Mouse (Mus musculus) neural tube, embryonic 12.5 days (tissue): ENCODE measurements around the gene Olfr970. TPM values are rescaled to one million over a fixed set of nuclear protein-coding genes. Genes with fewer than 3 reads are reported as not detected.
"Not testable (repeated sequence)": the region's sequence is repeated elsewhere in the genome, so short reads cannot be mapped to it uniquely, and the experiment has no call there.

Experiments used
- ATAC-seq: fragments of 200-750 bp; cut with Nextera tagmentation; 2 replicates; pipeline ENCODE4 v1.8.0; 2017; ENCODE audit warnings: low read depth, mild to moderate bottlenecking, moderate TSS enrichment, moderate library complexity; ENCODE audit not compliant: low FRiP score
- H3K27ac ChIP-seq: fragments of 300-500 bp; sonication (generic); 2 replicates; pipeline ENCODE4 v1.5.1; 2016
- H3K27me3 ChIP-seq: fragments of 300-500 bp; sonication (generic); replicated peaks from 2 replicates; pipeline ENCODE4 v1.6.1; 2016; ENCODE audit warnings: mild to moderate bottlenecking
- H3K36me3 ChIP-seq: fragments of 300-500 bp; sonication (generic); 2 replicates; pipeline ENCODE4 v1.6.1; 2016; ENCODE audit warnings: mild to moderate bottlenecking
- H3K4me1 ChIP-seq: fragments of 300-500 bp; sonication (generic); 2 replicates; pipeline ENCODE4 v1.6.1; 2016
- H3K4me2 ChIP-seq: fragments of 300-500 bp; sonication (generic); replicated peaks from 2 replicates; pipeline ENCODE4 v1.6.1; 2016; ENCODE audit warnings: mild to moderate bottlenecking
- H3K4me3 ChIP-seq: fragments of 300-500 bp; sonication (generic); 2 replicates; pipeline ENCODE4 v1.5.1; 2016
- H3K9ac ChIP-seq: fragments of 300-500 bp; sonication (generic); 2 replicates; pipeline ENCODE4 v1.6.1; 2016; ENCODE audit warnings: mild to moderate bottlenecking
- H3K9me3 ChIP-seq: fragments of 300-500 bp; sonication (generic); 2 replicates; pipeline ENCODE4 v1.6.1; 2016; ENCODE audit warnings: mild to moderate bottlenecking
- WGBS: fragments of 180-500 bp; shearing (Covaris S2); methylation state at CpG from one replicate; pipeline ENCODE4 v1.1.7; 2016; 5-methylcytosine and 5-hydroxymethylcytosine counted together
- polyA plus RNA-seq: library from polyadenylated mRNA; unstranded; fragments of >200 nt; fragmentation: Nextera tagmentation; extraction: Ambion mirVana; gene quantifications from 2 replicates; pipeline ENCODE4 v1.2.1, GENCODE M21; 2016

Gene Olfr970
- not detected in 2 replicates for polyA plus RNA-seq

- H3K27ac ChIP-seq, result no peak within 1 kb of the TSS
- H3K9ac ChIP-seq, result no peak within 1 kb of the TSS
- H3K4me2 ChIP-seq, result no peak within 1 kb of the TSS
- H3K36me3 ChIP-seq, result no peaks in the 10 kb centered on the region
- H3K4me1 ChIP-seq, result no peaks in the 10 kb centered on the region
- no peaks in the 10 kb centered on the region for H3K27me3 ChIP-seq
- 76% methylated on average over 4 of the region's 4 CpGs for WGBS
- no peak for ATAC-seq
- H3K9me3 ChIP-seq, result no peaks in the 10 kb centered on the region
- no peak within 1 kb of the TSS for H3K4me3 ChIP-seq
Measured at GRCm38 (mm10) chr9:39808560-39808959, at the start of gene Olfr970. Gene Olfr970 (plus strand): TSS chr9:39808860.

- Histone ChIP-seq H3K9ac (no peak within 1 kb of the TSS), H3K4me1 (no peaks in the 10 kb centered on the region), H3K9me3 (no peaks in the 10 kb centered on the region), H3K4me2 (no peak within 1 kb of the TSS), H3K4me3 (no peak within 1 kb of the TSS), H3K27ac (no peak within 1 kb of the TSS), H3K36me3 (no peaks in the 10 kb centered on the region), H3K27me3 (no peaks in the 10 kb centered on the region)
- ATAC-seq, result no peak
- WGBS, result 93% methylated on average over 1 of the region's 1 CpGs
Measured at GRCm38 (mm10) chr9:39783153-39783552, 25.5 kb upstream of the Olfr970 start, which contains the start of gene Olfr968. Gene Olfr968 (minus strand): TSS chr9:39783253.

GRCm38 (mm10) chr9:39790558-39790957, 18.1 kb upstream of the Olfr970 start, which contains the start of gene Olfr969:
Gene Olfr969 (plus strand): TSS chr9:39790945.
- 68% methylated on average over 2 of the region's 2 CpGs for WGBS
- Histone ChIP-seq H3K27me3 (no peaks in the 10 kb centered on the region), H3K36me3 (no peaks in the 10 kb centered on the region), H3K9me3 (no peaks in the 10 kb centered on the region), H3K9ac (no peak within 1 kb of the TSS), H3K4me3 (no peak within 1 kb of the TSS), H3K27ac (no peak within 1 kb of the TSS), H3K4me1 (no peaks in the 10 kb centered on the region), H3K4me2 (no peak within 1 kb of the TSS)
- ATAC-seq, result no peak

- not testable (repeated sequence) for H3K9me3 ChIP-seq, H3K4me2 ChIP-seq, ATAC-seq, H3K36me3 ChIP-seq, H3K27me3 ChIP-seq, H3K9ac ChIP-seq, H3K27ac ChIP-seq, H3K4me3 ChIP-seq, H3K4me1 ChIP-seq
- WGBS, result 92% methylated on average over 2 of the region's 2 CpGs
Measured at GRCm38 (mm10) chr9:39836576-39836975, 27.9 kb downstream of the Olfr970 start, which contains the start of gene Olfr971. Gene Olfr971 (plus strand): TSS chr9:39836876.

- 75% methylated on average over 2 of the region's 2 CpGs for WGBS
- Histone ChIP-seq H3K27me3 (no peaks in the 10 kb centered on the region), H3K9me3 (no peaks in the 10 kb centered on the region), H3K4me2 (no peak within 1 kb of the TSS), H3K4me1 (no peaks in the 10 kb centered on the region), H3K36me3 (no peaks in the 10 kb centered on the region), H3K4me3 (no peak within 1 kb of the TSS), H3K27ac (no peak within 1 kb of the TSS), H3K9ac (no peak within 1 kb of the TSS)
- ATAC-seq, result no peak
Measured at GRCm38 (mm10) chr9:39866122-39866521, 57.5 kb downstream of the Olfr970 start, which contains the start of gene Olfr972. Gene Olfr972 (plus strand): TSS chr9:39866422.

Other genes with a start within 250 kb of the Olfr970 start
- gene Olfr959, start 233.3 kb upstream of the Olfr970 start, polyA plus RNA-seq, result not detected in 2 replicates
- 26.1 and 26.5 TPM in 2 replicates for gene AW551984, start 204.5 kb upstream of the Olfr970 start, polyA plus RNA-seq
- not detected in 2 replicates for gene Olfr148, start 198.2 kb upstream of the Olfr970 start, polyA plus RNA-seq
- not detected in 2 replicates for gene Olfr960, start 187.5 kb upstream of the Olfr970 start, polyA plus RNA-seq
- gene Olfr961, start 163.8 kb upstream of the Olfr970 start, polyA plus RNA-seq, result not detected in 2 replicates
- not detected in 2 replicates for gene Olfr963, start 141.7 kb upstream of the Olfr970 start, polyA plus RNA-seq
- not detected in 2 replicates for gene Olfr149, start 101.7 kb upstream of the Olfr970 start, polyA plus RNA-seq
- not detected in 2 replicates for gene Olfr965, start 97.5 kb upstream of the Olfr970 start, polyA plus RNA-seq
- not detected in 2 replicates for gene Olfr150, start 77.9 kb upstream of the Olfr970 start, polyA plus RNA-seq
- gene Olfr967, start 62.6 kb upstream of the Olfr970 start, polyA plus RNA-seq, result not detected in 2 replicates
- not detected in 2 replicates for gene Olfr968, start 25.6 kb upstream of the Olfr970 start, polyA plus RNA-seq
- gene Olfr969, start 17.9 kb upstream of the Olfr970 start, polyA plus RNA-seq, result not detected in 2 replicates
- gene Olfr971, start 28.0 kb downstream of the Olfr970 start, polyA plus RNA-seq, result not detected in 2 replicates
- not detected in 2 replicates for gene Olfr972, start 57.6 kb downstream of the Olfr970 start, polyA plus RNA-seq
- gene Olfr229, start 98.5 kb downstream of the Olfr970 start, polyA plus RNA-seq, result not detected in 2 replicates
- gene Olfr974, start 128.6 kb downstream of the Olfr970 start, polyA plus RNA-seq, result not detected in 2 replicates
- 0.11 TPM in 1 of 2 replicates, not detected in the other for gene Olfr975, start 143.2 kb downstream of the Olfr970 start, polyA plus RNA-seq
- not detected in 2 replicates for gene Olfr976, start 152.3 kb downstream of the Olfr970 start, polyA plus RNA-seq
- not detected in 2 replicates for gene Olfr978, start 183.3 kb downstream of the Olfr970 start, polyA plus RNA-seq
- not detected in 2 replicates for gene Olfr979, start 194.6 kb downstream of the Olfr970 start, polyA plus RNA-seq
- gene Olfr980, start 200.7 kb downstream of the Olfr970 start, polyA plus RNA-seq, result not detected in 2 replicates
- not detected in 2 replicates for gene Olfr981, start 212.6 kb downstream of the Olfr970 start, polyA plus RNA-seq